Mouse (Mus musculus) spleen, postnatal 36 days (tissue): ENCODE measurements at regions not wholly inside any gene's neighbourhood (a gene's known extent, or its start where the extent isn't known, plus 50 kb on each side); places are given as distances from the start of the nearest gene placed in this dataset.
"Not testable (repeated sequence)": the region's sequence is repeated elsewhere in the genome, so short reads cannot be mapped to it uniquely, and the experiment has no call there.

Source experiments
- DNase-seq, 2 experiments: peaks; one replicate each; pipeline ENCODE4 v3.0.0; 2022; ENCODE audit warnings: low spot score in 2 of 2, mixed read lengths in 1 of 2

DNA sequence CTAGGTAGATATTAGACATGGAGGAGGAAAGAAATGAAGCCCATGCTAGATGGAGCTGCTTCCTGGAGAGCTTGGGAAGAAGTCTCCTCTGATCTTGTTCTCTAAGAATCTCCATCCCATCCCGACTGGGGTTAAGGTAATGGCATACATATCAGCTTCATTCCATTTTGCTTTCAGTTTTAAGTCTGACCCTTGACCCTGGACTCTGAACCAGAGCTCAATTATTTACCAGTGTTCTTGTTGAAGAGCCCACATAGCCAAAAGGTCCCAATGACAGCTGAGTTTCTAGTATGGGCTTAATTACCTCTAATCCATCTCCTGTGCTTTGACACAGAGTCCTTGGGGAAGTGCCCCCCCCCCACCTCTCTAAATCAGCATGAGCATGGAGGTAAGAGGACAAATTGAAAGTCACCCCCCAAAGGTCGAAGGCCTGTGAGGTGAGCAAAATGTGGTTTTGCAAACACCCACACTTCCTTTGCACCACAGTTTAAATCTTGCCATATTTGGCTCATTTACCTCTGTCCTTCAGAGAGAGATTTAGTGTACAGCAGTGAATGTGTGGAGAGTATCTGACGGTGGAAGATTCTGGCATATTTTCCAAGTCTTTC, 371.5 kb downstream of the Ets1 start:
- DNase-seq = no peak

DNA sequence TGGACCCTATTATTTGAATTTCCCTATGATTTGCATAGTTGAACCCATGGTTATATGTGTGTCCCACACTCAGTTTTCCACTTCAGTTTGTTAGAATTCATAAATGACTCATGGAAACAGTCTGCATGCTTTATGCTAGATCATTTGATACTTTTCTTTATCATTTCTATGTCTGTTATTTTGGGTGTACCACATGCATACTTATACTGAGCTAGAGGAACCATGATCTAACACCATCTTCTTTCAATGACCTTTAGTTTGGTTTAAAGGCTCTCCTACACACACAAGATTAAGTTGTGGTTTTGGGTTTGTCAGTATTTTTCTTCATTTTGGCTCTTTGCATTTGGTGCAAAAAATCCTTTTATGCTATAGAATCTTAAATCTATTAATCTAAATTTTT, 375.2 kb downstream of the Ets1 start:
- DNase-seq = no peak

DNA sequence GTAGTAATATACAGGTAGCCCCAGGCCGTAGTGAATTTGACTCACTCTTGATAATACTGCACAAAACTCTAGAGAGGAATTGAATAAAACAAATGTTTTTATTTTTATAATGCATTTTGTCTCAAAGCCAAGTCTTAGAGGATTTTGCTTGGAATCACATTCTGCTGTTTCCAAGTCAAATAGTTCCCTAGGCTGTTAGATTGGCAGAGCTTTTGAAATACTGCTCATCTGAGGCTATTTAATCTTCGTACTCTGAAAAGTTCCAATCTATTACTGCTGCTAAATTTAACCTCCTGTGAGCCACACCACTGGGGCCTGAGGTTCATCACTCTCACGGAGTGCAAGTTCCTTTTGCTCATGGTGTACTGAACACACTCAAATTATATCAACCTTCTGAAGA, 399.4 kb downstream of the Ets1 start:
- DNase-seq = no peak

DNA sequence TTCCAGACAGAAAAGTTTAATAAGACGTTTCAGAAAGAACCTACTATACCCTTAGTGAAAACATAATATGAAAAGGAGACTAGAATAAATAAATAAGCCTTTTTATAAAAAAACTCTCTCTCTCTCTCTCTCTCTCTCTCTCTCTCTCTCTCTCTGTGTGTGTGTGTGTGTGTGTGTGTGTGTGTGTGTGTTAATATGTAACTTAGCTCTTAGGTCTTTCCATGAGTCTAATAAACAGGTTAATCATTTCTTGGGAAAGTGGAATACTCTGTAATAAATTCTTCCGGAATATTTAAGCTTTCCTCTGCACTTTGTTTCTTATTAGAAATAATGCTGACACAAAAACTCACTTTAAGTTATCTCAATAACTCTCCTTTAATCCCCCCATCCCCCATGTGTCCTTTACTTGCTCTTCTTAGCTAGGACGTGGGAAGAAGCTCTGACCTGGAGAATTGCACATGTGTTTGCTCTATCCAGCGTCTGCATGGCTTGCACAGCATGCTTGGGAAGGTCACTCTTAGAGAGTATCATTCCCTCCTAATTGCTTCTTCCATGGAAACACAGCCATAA, 403.3 kb downstream of the Ets1 start:
- DNase-seq = no peak

DNA sequence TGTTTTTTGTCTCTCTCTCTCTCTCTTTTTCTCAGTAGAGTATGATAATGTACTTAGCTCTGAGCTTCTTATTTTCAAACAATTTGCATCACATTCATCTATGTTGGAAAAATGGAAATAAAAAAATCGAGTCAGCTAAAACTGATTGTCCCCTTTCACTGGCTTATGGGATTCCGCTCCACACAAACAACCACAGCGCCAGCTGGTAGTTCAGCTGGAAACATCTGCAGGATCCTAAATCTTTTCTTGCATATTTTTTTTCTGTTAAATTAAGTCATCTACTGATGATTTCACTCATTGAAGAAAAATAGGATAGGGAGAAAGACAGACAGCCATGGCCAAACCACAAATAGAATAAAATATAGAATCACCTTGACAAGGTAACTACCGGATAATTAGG, 414.8 kb downstream of the Ets1 start:
- no peak for DNase-seq

DNA sequence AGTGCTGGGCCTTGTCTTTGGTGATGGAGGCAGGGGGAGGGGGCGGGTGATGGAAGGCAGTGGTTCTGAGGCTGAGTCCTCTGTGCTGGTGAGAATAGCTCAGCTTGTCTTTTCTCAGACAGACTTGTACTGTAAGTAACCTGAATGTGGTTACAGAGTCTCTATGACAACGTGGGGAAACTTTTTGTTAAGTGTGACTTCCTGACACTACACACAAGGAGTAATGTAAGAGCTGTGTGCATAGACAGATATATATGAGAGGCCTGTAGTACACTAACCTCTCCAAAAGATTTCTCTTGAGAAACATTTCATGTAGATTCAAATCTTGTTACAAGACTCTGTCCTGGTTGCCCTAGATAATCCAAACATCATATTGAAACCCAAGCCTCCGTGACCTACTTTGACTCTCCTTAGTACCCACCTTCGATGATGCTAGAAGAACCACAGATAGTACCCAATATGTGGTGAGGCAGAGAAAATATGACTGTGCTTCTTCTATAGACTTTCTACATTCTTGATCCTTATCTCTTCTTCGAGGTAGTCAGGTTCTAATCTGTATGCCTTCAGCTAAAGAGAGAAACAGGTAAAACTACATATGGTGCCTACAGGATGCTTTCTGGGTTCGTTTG, 424.7 kb downstream of the Ets1 start:
- peak; percentile 4 for DNase-seq

DNA sequence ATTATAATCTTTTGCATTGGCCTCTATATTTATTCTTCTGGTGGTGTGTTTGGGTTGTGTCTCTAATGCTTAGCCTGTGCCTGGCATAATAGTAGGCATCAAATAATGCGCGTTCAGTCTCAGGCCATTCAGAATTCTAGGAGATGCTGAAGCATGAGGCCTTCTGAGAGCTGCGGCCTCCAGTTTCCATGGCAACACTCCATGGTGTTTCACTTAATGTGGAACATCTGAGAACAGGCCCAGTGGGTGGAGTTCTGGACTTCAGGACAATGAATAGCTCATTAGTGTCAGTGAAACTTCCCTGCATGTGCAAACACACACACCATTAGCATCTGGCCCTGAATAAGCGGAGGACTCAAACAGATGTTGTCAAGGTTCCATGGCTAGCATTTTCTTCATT, 426.5 kb downstream of the Ets1 start:
- DNase-seq = no peak

DNA sequence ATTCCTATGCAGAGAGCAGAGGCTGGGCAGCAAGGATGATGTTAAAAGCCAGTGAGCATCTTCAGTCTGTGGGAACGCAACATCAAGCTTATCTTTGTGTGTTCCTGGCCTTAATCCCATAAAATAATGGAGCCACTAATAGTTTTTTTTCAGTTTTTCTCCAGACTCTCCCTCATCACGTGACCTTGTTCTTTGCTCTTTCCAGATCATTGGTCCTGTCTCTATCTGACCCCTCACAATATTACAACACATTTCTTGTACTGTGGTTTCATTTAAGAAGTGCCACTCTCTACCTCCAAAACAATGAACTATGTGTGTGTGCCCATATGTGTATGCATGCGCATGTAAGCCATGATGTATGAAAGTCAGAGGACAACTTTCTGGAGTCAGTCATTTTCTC, 429.3 kb downstream of the Ets1 start:
- no peak for DNase-seq

DNA sequence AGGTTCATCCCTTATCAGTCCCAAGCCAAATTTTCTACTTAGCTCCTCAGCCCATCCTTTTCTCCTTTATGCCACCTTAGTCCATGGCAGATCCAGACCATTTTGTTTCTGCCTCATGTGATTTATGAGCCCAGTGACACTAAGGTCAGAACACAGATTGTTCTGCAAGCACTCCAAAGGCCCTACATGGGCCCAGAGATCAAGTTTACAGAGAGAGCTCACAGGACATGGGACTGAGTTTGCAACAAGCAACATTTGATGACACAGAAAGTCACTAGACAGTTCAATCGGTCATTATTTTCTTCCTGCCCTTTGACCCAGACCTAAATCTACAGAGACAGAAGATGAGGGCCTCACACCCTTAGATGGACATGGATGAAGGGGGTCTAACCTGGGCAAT, 431.5 kb downstream of the Ets1 start:
- no peak for DNase-seq

DNA sequence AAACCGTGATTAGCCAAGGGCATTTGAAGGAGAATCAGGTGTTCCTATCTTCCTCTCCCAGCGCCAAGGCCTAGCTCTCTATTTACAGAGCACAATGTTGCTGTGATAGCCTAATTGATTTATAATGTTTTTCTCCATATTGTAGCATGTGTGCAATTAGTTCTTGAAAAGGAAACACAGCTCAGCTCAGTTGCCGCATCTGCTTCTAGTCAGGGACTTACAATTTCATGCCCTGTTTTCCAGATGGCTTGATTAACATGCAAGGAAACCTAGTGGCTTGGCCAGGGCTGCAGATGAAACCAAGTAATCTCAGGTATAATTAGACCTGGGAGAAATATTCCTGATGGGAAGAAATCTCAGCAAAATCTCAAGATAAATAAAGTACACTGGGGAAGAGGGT, 434.1 kb downstream of the Ets1 start:
- no peak for DNase-seq

DNA sequence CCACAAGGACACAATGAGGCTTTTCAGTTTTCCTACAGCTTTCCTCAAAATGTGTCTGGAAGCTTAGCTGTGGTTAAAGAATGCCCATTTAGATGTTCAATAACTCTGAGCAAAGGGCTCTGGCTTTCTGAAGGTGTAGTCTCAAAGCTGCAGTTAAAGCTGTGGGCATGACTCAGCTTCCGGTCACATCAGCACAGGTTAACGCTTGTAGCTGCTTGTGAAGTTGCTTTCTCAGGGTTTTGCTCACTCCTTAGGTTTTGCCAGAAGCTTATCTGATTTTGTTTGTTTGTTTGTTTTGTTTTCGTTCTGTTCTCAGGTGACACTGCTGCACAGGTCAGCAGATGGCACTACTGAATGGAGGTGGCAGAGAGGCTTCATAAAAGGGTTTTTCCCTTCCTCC, 444.2 kb downstream of the Ets1 start:
- no peak for DNase-seq

DNA sequence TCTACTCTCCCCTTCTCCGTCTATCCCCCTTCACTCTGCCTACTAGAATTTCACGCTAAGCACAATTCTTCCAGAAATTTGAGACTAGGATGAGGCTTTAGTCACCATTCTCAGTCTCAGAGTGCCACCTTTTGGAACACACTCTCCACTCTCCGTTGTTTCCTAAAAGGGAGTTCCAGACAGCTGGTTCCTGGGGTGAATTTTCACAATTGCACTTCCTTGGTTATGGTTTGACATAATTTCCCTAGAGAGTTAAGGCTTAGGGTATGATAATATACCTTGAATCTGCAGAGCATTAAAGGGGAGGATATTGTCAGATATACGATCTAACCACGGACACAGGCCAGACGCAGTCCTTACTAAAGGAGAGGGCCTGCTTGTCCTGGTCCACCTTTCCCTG, 444.8 kb downstream of the Ets1 start:
- DNase-seq = no peak

DNA sequence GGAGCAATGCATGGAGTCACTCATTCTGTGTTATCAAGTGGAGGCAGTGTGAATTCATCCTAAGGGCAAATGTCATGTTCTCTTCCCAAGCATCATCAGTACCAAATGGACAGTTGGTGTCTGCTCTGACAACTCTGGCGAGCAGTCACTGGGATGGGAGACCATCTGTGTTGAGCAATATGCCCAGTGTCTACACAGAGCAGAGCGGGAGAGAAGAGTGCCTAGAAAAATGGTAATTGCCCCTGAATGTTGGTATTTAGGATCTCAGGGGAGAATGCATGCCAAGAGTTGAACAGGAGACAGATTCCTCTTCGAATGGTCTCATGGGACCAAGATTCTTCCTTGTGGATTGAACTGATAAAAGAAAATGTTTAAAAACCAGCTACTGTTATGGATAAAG, 454.0 kb downstream of the Ets1 start:
- no peak for DNase-seq

DNA sequence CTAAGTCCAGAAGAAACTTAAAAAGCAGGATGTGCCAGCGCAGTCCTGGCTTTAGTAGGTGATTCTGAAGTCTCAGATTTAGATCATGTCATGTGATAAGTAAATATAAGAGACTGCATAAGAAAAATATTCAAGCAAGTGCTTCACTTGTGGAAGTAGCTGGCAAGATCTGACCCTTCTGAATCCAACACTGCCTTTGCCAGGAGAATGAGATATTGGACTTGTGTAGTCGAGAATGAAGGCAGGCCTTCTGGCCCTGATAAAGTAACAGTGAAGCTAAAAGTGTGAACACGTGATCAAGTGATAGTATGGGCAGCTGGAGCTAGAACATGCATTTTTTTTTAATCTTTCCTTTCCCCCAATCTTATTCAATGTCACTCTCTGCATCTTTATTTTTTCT, 455.6 kb downstream of the Ets1 start:
- DNase-seq = no peak

DNA sequence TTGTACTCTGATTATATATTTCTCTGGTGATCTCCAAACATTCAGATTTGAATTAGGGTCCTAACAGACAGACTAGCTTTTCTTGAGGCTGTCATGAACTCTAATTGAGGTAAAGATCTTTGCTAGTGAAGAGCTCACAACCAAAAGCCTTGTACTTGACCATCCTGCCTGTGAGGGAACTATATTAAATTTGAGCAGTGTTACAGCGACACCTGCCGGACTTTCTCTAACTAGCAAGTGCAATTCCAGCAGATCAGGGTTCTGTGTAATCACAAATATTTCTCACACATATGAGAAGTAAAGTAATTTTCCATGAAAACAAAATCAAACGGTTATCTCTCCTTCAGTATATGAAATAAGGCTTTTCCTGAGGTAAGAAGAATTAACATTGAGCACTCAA, 459.6 kb downstream of the Ets1 start:
- DNase-seq = peak; percentile 56 to 69

DNA sequence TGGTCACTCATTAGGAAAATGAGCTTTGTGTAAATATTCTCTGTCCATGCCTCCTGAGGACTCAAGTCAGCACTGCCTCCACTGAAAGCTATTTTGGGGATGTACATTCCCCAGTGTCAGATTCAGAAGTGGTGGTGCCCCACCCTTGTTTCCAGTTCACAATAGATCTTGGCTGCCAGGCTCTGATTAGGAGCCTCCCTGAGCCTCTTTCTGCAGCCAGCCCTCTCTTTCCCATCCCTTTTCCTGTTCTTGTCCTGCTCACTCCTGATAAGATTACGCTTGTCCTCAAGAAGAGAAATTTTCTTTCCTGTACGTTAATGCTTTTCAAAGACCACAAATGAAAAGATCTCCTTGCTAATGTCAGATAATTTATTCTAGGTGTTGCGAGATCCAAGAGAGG, 465.2 kb downstream of the Ets1 start:
- DNase-seq = no peak

DNA sequence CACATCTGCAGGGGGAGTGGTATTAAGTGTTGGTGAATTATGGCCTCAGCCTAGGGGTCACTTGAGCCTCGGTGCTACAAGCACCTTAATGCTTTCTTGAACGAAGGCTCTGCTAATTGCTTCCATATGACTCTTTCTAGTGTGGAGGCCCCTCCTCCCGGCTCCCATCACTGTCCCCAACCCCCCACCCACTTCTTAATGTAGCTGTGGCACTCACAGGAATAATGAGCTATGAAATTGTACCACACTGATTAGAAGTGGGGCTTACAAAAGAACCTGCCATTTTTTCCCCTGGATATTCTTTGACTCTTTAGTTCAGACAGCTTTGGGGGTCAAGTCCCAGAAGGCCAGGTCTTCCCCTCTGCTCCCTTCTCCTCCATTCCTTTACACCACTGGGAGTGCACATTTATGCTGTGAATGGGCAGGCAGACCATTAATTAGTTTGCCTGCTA, 468.6 kb downstream of the Ets1 start:
- DNase-seq = no peak

DNA sequence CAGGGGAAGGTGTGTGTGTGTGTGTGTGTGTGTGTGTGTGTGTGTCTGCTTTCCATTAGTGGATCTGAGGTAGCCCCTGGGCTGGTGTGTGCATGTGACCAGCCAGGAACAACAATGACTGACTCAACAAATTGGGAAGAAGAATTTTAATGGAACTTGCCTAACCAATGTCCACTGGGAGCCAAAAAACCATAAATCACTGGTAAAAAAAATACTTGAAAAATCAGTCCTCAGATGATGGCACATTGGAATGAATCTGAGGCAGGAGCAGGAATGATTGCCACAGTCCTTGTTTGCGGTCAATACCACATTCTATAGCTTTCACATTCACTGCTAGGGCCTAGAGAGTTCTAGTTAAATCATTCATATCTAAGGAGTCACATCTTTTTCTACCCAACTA, 487.8 kb downstream of the Ets1 start:
- no peak for DNase-seq

DNA sequence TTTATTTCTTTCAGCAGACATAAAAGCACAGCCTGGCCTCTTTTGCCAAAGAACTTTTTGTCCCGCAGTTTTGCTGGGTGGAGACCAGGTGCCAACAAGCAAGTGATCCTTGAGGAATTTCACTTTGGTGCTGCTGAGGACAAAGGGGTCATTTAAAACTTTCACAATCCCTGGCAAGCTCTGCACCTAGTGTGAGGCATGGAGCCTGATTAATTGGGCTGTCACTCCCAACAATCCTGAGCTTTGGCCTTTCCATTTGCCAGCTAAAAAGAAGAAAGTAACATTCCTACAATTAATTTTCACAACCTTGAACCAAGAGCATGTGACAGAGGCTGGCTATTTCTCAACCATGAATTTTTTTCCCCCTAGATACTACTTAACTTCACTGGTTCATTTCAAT, 516.2 kb downstream of the Ets1 start:
- DNase-seq = no peak

DNA sequence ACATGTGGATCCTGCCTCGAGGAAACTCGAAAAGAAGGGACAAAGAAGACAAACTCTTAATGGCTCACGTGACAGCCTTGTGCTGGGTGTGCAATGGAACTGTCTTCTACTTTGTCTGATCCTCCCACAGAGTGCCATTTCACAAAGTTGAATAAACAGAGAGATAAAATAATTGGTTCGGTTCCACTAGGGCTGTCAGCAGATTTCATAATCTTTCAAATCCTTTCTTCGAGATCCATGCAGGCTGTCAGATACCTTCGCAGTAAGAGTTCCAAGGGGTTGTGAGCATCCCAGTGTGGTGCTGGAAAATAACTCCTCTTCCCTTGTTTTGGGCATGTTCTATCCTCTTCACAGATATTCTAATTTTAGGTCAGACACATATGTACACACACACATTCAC, 532.1 kb downstream of the Ets1 start:
- DNase-seq = no peak

DNA sequence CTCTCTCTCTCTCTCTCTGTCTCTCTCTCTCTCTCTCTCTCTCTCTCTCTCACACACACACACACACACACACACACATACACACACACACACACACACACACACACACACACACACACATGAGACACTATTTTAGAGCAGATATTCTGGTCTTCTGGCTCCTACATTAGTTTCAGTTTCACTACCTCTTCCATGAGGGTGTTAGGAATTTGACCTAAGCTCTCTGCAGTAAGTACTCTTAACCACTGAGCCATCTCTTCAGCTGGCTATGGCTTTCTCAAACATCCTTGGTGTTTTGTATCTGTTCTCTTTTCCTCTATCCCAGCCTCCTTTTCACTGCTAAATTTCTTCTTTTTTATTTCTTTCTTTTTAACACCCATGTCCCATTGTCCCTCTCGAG, 533.1 kb downstream of the Ets1 start:
- DNase-seq = not testable (repeated sequence)

DNA sequence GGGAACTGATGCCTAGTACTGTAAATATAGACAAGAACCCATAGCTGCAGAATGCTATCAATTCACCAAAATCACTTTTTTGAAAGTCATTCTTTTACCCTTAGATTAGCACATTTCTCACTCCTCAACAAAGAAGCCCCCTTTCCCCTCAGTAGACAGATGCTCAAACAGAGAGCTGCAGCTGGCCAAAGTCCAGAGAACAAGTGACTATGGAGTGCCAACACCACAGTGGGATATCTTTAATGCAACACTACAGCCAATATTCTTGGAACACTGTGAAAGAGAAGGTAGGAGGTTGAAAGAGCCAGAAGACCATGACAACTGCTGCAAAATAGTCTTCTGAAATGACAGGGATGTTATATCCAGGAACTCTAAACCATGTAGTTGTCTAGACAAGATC, 544.0 kb downstream of the Ets1 start:
- no peak for DNase-seq

DNA sequence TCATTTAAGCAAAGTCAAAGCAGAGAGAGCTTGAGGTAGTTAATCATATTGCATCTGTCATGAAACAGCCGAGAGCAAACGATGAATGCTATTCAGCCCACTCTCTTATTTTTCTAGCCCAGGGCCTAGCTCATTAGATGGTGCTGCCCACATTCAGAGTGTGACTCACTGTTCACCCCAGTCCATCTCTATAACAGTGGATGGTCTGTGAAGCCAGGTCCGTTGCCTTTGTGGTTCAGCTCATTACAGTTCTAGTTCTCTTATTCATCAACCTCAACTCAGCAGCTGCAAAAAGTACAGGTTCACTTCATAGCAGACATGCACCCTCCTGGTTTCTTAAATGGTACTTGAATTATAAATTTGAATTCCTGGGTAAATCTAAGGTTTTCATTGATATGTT, 551.2 kb downstream of the Ets1 start:
- DNase-seq = no peak

DNA sequence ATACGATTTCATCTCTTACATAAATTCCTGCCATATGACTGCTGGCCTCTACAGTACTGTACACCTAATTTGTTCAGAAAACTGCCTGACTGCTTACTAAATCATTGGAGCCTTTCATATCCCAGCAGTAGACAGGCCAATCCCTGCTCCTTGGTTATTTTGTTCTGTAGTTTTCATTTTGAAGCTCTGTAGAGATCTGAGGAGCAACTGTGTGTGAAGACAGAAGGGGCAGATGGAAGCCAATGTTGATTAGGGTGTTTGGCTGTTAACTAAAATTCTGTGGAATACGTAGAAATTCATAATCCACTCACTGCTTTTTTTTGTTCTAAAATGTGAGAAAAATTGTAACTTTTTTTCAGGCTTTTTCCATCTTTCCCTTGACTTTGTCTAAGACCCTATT, 573.1 kb downstream of the Ets1 start:
- DNase-seq = no peak
